Mouse (Mus musculus) ES-Bruce4 (cell line): ENCODE measurements around the gene Slco2a1.

Experiments used
- CTCF ChIP-seq: IDR thresholded peaks from one replicate; pipeline ENCODE4 v1.8.1; 2011; ENCODE audit warnings: low read depth, low read length
- POLR2A ChIP-seq: IDR thresholded peaks from one replicate; pipeline ENCODE4 v1.8.1; 2011; ENCODE audit warnings: low read length; ENCODE audit not compliant: insufficient read depth

DNA sequence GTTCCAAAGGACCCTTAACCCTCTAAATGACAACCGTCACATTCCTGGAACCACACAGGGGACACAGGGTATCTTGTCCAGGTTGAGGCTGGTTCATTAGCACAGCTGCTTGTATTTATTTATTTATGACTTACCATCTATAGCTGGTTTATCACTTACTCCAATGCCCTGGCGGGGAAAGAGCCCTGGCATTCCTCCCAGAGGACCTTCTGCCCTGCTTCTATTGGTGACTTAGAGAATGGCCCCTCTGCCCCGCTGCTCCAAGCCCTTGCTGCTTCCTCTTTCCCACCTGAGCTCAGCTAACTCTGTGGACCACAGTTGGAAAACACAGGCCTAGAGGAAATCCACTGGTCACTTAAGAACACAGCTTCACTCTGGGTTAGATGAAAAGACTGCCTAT is 94.9 kb downstream of the Slco2a1 start:
- no peak for TF ChIP-seq CTCF
- no peak for TF ChIP-seq POLR2A
